Mouse (Mus musculus) layer of hippocampus, adult 8-10 months (tissue): ENCODE data around the gene Ets1. TPM values are rescaled to one million over a fixed set of nuclear protein-coding genes. Genes with fewer than 3 reads are reported as not detected.

Experiments used
- DNase-seq, 2 experiments: peaks; one replicate each; pipeline ENCODE4 v3.0.0; 2022; ENCODE audit warnings: low spot score in 2 of 2
- total RNA-seq, 4 experiments: library from RNA; stranded (reverse); gene quantifications; 2 replicates each; pipeline ENCODE4 v1.2.4; 2022

Ets1 gene
- total RNA-seq, 4 experiments from 2014 or later = 11.1 to 12.9 (median 11.9) TPM

- DNase-seq = no peak
Observed at GRCm38 (mm10) chr9:32730001-32730655, 94.1 kb downstream of the Ets1 start.

GRCm38 (mm10) chr9:32730656-32731590, 94.9 kb downstream of the Ets1 start:
- no peak for DNase-seq

- no peak for DNase-seq
Observed at GRCm38 (mm10) chr9:32731787-32732186, 95.8 kb downstream of the Ets1 start.

- DNase-seq = no peak
Observed at GRCm38 (mm10) chr9:32735071-32735470, 99.0 kb downstream of the Ets1 start.

GRCm38 (mm10) chr9:32736051-32736450, 100.0 kb downstream of the Ets1 start:
- DNase-seq = no peak

- DNase-seq = no peak
Observed at GRCm38 (mm10) chr9:32739988-32740387, 104.0 kb downstream of the Ets1 start.

- DNase-seq = no peak
Observed at GRCm38 (mm10) chr9:32740751-32741387, 104.8 kb downstream of the Ets1 start.

GRCm38 (mm10) chr9:32741681-32742080, 105.7 kb downstream of the Ets1 start:
- DNase-seq = no peak

GRCm38 (mm10) chr9:32743157-32743556, 107.1 kb downstream of the Ets1 start:
- DNase-seq = no peak

- DNase-seq = no peak
Observed at GRCm38 (mm10) chr9:32743642-32744161, 107.7 kb downstream of the Ets1 start.

- no peak for DNase-seq
Observed at GRCm38 (mm10) chr9:32744288-32744687, 108.3 kb downstream of the Ets1 start.

- no peak for DNase-seq
Observed at GRCm38 (mm10) chr9:32745079-32745763, 109.2 kb downstream of the Ets1 start.

- no peak for DNase-seq
Observed at GRCm38 (mm10) chr9:32745998-32746397, 110.0 kb downstream of the Ets1 start.

- DNase-seq = no peak
Observed at GRCm38 (mm10) chr9:32746615-32747014, 110.6 kb downstream of the Ets1 start.

- DNase-seq = no peak
Observed at GRCm38 (mm10) chr9:32747624-32748023, 111.6 kb downstream of the Ets1 start.

- no peak for DNase-seq
Observed at GRCm38 (mm10) chr9:32748552-32748951, 112.5 kb downstream of the Ets1 start.

GRCm38 (mm10) chr9:32749721-32750480, 113.9 kb downstream of the Ets1 start:
- DNase-seq = no peak

GRCm38 (mm10) chr9:32752602-32753001, 116.6 kb downstream of the Ets1 start:
- DNase-seq = no peak

GRCm38 (mm10) chr9:32754311-32754710, 118.3 kb downstream of the Ets1 start:
- no peak for DNase-seq

- DNase-seq = no peak
Observed at GRCm38 (mm10) chr9:32756002-32756401, 120.0 kb downstream of the Ets1 start.
